Mouse (Mus musculus) embryonic facial prominence, embryonic 13.5 days (tissue): ENCODE results near the gene Schip1. TPM values are rescaled to one million over a fixed set of nuclear protein-coding genes. Genes with fewer than 3 reads are reported as not detected.

Experiments
- ATAC-seq: fragments of 200-750 bp; cut with Nextera tagmentation; 2 replicates; pipeline ENCODE4 v1.8.0; 2017; ENCODE audit warnings: low read depth; ENCODE audit not compliant: insufficient number of reproducible peaks, insufficient read depth, low FRiP score, low TSS enrichment
- H3K27ac ChIP-seq: fragments of 300-500 bp; sonication (generic); 2 replicates; pipeline ENCODE4 v1.5.1; 2015; ENCODE audit warnings: moderate library complexity, mild to moderate bottlenecking, inconsistent platforms
- H3K27me3 ChIP-seq: fragments of 300-500 bp; sonication (generic); 2 replicates; pipeline ENCODE4 v1.6.1; 2015; ENCODE audit warnings: mild to moderate bottlenecking, inconsistent platforms
- H3K36me3 ChIP-seq: fragments of 300-500 bp; sonication (generic); 2 replicates; pipeline ENCODE4 v1.6.1; 2015; ENCODE audit warnings: mild to moderate bottlenecking, inconsistent platforms
- H3K4me1 ChIP-seq: fragments of 300-500 bp; sonication (generic); 2 replicates; pipeline ENCODE4 v1.6.1; 2015; ENCODE audit warnings: inconsistent platforms
- H3K4me2 ChIP-seq: fragments of 300-500 bp; sonication (generic); 2 replicates; pipeline ENCODE4 v1.6.1; 2015; ENCODE audit warnings: moderate library complexity, mild to moderate bottlenecking, inconsistent platforms
- H3K4me3 ChIP-seq: fragments of 300-500 bp; sonication (generic); 2 replicates; pipeline ENCODE4 v1.5.1; 2015; ENCODE audit warnings: mild to moderate bottlenecking, inconsistent platforms
- H3K9ac ChIP-seq: fragments of 300-500 bp; sonication (generic); 2 replicates; pipeline ENCODE4 v1.6.1; 2015; ENCODE audit warnings: mild to moderate bottlenecking, inconsistent platforms
- H3K9me3 ChIP-seq: fragments of 300-500 bp; sonication (generic); 2 replicates; pipeline ENCODE4 v1.6.1; 2016; ENCODE audit warnings: inconsistent platforms
- WGBS: fragments of 180-500 bp; shearing (Covaris S2); methylation state at CpG from one replicate; pipeline ENCODE4 v1.1.7; 2015; ENCODE audit warnings: mixed read lengths; 5-methylcytosine and 5-hydroxymethylcytosine counted together
- polyA plus RNA-seq: library from polyadenylated mRNA; unstranded; fragments of >200 nt; fragmentation: Nextera tagmentation; extraction: Ambion mirVana; gene quantifications from 2 replicates; pipeline ENCODE4 v1.2.1, GENCODE M21; 2015

Schip1 gene
- polyA plus RNA-seq, 1 experiment from 2014 or later, result 20.5 TPM

DNA sequence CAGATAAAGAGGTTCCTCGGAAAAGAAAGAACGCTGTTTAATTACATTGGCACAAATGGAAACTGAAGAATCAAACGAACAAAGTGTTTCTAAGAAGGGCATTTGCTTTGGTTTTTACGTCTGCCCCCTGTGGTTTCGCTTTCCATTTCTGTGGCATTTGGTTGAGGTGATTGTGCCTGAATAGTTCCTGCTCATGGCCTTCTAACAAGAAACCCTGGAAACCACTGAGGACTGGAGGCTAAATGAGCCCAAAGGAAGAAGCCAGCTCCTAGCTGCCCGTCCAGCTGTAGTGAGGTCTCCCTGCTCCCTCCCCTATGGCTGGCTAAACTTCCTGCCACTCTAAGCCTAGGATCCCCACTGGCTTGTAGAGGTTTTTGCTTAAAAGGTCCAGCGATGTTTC, 573.4 kb downstream of the Schip1 start:
- no peaks in the 10 kb centered on the region for H3K4me1 ChIP-seq
- no peaks in the 10 kb centered on the region for H3K27me3 ChIP-seq
- WGBS, result 30% methylated on average over 7 of the region's 7 CpGs
- H3K9me3 ChIP-seq, result no peaks in the 10 kb centered on the region
- no peaks in the 10 kb centered on the region for H3K36me3 ChIP-seq
- no peak overlapping the region for H3K9ac ChIP-seq
- ATAC-seq, result no peak
- H3K4me3 ChIP-seq, result no peak overlapping the region
- no peak overlapping the region for H3K4me2 ChIP-seq
- H3K27ac ChIP-seq, result no peak overlapping the region

DNA sequence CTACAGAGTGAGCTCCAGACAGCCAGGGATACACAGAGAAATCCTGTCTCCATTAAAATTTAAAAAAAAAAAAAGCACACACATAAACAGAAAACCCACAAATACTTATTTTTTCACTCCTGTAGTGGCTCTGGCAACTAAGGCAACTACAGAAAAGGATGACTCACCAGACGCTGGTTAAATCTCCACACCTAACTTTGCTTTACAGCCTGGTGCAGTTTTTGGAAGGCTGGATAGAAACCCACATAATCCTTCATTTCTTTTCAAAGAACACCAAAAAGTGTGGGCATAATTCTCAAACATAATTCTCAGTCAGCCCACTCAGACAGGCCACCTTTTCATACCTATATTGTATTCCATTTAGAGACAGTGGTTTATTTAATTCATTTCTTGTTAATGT, 574.1 kb downstream of the Schip1 start:
- 78% methylated on average over 1 of the region's 1 CpGs for WGBS
- Histone ChIP-seq H3K9me3 (no peaks in the 10 kb centered on the region; the same call in 1 of the 2 replicates), H3K36me3 (no peaks in the 10 kb centered on the region), H3K4me1 (no peaks in the 10 kb centered on the region), H3K4me2 (no peak overlapping the region), H3K4me3 (no peak overlapping the region), H3K27me3 (no peaks in the 10 kb centered on the region), H3K9ac (no peak overlapping the region), H3K27ac (no peak overlapping the region)
- ATAC-seq, result no peak

DNA sequence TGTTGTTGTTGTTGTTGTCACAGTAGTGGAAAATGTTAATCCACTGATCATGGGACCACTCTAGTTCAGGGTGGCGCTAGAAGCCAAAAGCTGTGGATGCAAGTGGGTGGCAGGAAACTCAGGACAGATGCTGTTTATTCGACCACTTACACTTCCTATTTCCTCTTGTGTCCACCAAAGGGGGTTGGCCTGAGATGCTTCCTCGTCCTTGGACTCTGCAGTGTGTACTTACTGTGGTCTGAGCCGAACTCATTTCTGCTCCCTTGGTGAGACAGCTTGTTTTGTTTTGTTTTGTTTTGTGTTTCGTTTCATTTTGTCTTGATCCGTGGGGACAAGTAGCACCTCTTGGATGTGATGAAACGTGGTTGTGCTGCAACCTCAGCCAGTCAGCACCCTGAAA, 578.3 kb downstream of the Schip1 start:
- Histone ChIP-seq H3K27ac (no peak overlapping the region), H3K4me3 (no peak overlapping the region), H3K27me3 (no peaks in the 10 kb centered on the region), H3K9me3 (no peaks in the 10 kb centered on the region; the same call in 1 of the 2 replicates), H3K36me3 (no peaks in the 10 kb centered on the region), H3K9ac (no peak overlapping the region), H3K4me1 (no peaks in the 10 kb centered on the region), H3K4me2 (no peak overlapping the region)
- 84% methylated on average over 7 of the region's 7 CpGs for WGBS
- no peak for ATAC-seq

DNA sequence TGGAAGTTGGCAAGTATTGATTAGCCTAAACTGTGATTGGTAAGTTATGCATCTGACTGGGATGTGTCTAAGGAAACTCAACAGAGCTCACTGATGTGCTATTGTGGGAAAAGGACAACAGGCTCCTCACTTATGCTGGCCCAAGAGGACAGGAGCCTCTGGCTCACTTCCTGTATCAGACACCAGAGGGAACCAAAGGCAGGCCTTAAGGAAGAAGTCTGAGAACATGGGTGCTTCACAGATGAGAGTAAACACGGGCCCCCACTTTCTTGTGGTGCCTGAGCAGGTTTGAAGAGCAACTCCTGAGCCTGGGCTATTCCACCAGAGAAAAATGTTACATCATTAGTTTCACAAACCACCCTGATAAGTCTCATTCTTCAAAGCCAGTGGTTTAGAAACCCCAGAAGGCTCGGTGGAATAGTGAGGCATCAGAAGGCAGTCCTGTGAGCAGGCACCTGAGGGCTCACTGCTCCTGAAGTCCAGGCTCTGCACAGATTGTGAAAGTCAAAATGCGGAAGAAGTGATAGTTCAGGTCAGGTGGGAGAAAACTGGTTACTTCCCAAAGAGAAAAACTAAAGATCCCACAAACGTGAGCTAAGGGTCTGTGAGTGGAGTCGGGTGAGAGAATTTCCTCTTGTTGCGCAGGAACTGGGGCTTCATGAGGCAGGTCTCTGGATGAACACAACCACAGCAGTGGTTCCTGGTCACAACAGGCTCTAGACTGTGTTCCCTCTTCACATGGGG, 582.0 kb downstream of the Schip1 start:
- Histone ChIP-seq H3K9me3 (no peaks in the 10 kb centered on the region; the same call in 1 of the 2 replicates), H3K4me2 (no peak overlapping the region), H3K4me3 (no peak overlapping the region), H3K27ac (no peak overlapping the region), H3K9ac (no peak overlapping the region), H3K4me1 (no peaks in the 10 kb centered on the region), H3K36me3 (no peaks in the 10 kb centered on the region), H3K27me3 (no peaks in the 10 kb centered on the region)
- 83% methylated on average over 6 of the region's 6 CpGs for WGBS
- no peak for ATAC-seq

DNA sequence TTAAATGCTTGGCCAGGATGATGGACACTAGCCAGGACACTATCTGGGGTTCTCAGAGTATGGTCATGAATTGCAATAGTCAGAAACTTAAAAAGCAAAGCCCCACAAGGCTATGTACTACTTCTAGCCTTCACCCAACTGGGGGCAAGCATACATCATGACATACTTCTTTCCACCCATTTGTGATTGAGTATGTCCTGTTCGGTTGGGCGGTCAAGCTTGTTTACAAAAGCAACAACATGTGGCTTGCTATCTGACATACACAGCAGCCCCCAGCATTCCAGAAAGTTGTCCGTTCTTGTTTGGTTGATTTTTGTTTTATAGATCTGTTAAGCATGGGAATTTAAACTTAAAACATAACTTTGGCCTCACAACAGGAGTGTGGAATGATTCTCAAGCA, 582.7 kb downstream of the Schip1 start:
- H3K9me3 ChIP-seq, result no peaks in the 10 kb centered on the region; the same call in 1 of the 2 replicates
- no peak overlapping the region for H3K4me2 ChIP-seq
- no peaks in the 10 kb centered on the region for H3K4me1 ChIP-seq
- H3K9ac ChIP-seq, result no peak overlapping the region
- no peaks in the 10 kb centered on the region for H3K27me3 ChIP-seq
- ATAC-seq, result no peak
- no peak overlapping the region for H3K27ac ChIP-seq
- H3K4me3 ChIP-seq, result no peak overlapping the region
- no peaks in the 10 kb centered on the region for H3K36me3 ChIP-seq
- WGBS, result 90% methylated on average over 3 of the region's 3 CpGs

DNA sequence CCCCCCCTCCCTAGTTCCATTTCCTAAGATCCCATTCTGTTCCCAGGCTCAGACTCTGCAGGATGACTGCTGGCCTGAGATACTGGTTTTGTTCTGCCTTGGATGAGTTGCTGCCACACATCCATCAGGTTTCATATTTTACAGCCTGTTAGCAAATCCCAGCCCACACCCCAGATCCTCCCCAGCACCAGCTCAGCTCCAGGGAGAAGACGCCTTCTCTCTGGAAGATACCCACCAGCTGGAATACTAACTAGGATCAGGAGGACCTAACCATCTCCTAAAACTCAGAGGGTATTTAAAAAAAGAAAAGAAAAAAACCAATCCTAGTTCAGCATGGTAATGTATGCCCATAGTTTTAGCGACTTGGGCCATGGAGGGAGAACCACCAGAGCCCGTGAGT, 585.6 kb downstream of the Schip1 start:
- no peaks in the 10 kb centered on the region for H3K4me1 ChIP-seq
- no peak for ATAC-seq
- H3K9ac ChIP-seq, result no peak overlapping the region
- H3K27ac ChIP-seq, result no peak overlapping the region
- H3K9me3 ChIP-seq, result no peaks in the 10 kb centered on the region
- H3K36me3 ChIP-seq, result no peaks in the 10 kb centered on the region
- no peak overlapping the region for H3K4me3 ChIP-seq
- H3K4me2 ChIP-seq, result no peak overlapping the region
- 93% methylated on average over 3 of the region's 3 CpGs for WGBS
- H3K27me3 ChIP-seq, result no peaks in the 10 kb centered on the region

DNA sequence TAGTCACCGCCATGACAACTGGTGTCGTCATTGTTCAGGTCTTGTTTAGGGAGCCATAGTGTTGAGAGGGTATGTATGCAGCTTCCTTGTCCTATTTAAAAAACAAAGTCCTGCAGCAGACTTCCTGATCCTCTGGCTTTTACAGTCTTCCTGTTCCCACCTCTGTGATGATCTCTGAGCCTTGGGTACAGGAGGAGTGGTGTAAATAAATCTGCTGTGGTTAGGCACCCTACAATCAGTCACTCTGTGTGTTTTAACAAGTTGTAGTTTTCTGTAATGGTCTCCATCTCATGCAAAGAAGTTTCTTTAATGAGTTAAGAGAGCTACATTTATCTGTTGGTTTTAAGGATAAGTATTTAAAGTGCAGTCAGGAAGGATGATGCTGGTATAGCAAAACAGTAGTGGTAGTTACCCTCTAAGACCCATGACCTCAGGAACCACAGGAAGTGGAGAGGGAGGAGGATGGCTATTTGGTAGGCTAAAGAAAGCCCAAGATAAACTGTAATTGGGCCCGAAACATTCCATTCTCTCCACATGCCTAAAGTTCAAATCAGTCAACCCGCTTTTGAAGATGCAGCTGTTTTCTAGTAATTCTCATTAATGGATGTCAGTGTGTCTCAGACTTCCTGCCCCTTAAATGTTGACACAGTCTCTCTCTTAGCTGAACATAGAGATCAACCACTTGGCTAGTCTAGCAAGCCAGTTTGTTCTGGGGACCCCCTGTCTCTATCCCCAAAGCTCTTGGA, 592.2 kb downstream of the Schip1 start:
- Histone ChIP-seq H3K27ac (no peak overlapping the region), H3K9me3 (no peaks in the 10 kb centered on the region), H3K4me3 (no peak overlapping the region), H3K4me1 (no peaks in the 10 kb centered on the region), H3K36me3 (no peaks in the 10 kb centered on the region), H3K9ac (no peak overlapping the region), H3K27me3 (no peaks in the 10 kb centered on the region), H3K4me2 (no peak overlapping the region)
- 76% methylated on average over 4 of the region's 4 CpGs for WGBS
- ATAC-seq, result no peak

DNA sequence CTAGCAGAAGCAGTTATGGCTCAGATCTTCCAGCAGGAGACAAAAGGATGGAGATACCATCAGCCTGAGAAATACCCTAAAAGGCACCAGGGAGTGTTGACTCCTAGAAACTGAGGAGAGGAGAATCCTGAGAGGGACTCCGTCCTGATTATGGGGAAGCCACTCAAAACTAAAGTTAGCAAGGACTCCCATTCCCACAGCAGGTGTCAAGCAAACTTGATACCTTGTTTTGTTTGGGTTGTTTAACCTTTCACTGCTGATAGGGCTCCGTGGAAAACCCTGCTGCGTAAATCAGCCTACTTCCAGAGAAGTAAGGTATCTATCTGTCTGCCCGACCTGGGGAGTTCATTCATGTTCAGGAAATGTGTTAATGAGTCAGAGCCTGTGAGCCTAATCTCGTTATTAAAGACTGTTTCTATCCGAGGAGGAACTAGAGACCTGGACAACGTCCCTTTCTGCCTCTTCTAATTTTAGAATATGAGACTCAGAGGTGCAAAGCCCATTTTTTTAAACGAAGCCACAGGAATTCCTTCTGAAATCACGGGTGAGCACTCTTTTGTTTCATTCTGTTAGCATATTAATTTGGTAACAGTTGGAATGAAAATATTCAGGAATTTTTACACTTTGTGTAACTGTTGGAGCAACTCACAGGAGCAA, 593.1 kb downstream of the Schip1 start:
- Histone ChIP-seq H3K27me3 (no peaks in the 10 kb centered on the region), H3K4me1 (no peaks in the 10 kb centered on the region), H3K9me3 (no peaks in the 10 kb centered on the region), H3K9ac (no peak overlapping the region), H3K4me2 (no peak overlapping the region), H3K36me3 (no peaks in the 10 kb centered on the region), H3K27ac (no peak overlapping the region), H3K4me3 (no peak overlapping the region)
- ATAC-seq, result no peak
- WGBS, result 33% methylated on average over 9 of the region's 9 CpGs

DNA sequence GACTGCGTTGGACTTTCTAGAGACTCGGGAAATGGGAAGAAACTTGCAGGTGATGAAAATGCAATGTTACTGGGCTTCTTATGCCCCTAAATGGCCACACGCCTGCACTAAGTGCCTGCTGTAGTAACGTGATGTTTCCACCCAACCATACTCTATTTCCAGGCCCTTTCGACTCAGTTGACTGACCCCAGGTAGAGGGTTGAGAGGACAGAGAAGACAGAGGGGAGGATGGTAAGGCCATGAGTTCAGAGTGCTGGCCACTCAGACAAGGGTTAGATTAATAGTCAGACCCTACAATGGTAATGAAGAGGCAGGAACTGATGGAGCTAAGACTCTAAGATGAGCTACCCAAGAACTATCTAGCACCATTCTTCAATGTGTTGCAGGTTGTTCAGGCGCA, 595.4 kb downstream of the Schip1 start:
- no peaks in the 10 kb centered on the region for H3K9me3 ChIP-seq
- H3K4me1 ChIP-seq, result no peaks in the 10 kb centered on the region
- no peaks in the 10 kb centered on the region for H3K36me3 ChIP-seq
- WGBS, result 96% methylated on average over 6 of the region's 6 CpGs
- ATAC-seq, result no peak
- H3K4me3 ChIP-seq, result no peak overlapping the region
- no peak overlapping the region for H3K9ac ChIP-seq
- no peak overlapping the region for H3K27ac ChIP-seq
- no peaks in the 10 kb centered on the region for H3K27me3 ChIP-seq
- no peak overlapping the region for H3K4me2 ChIP-seq

DNA sequence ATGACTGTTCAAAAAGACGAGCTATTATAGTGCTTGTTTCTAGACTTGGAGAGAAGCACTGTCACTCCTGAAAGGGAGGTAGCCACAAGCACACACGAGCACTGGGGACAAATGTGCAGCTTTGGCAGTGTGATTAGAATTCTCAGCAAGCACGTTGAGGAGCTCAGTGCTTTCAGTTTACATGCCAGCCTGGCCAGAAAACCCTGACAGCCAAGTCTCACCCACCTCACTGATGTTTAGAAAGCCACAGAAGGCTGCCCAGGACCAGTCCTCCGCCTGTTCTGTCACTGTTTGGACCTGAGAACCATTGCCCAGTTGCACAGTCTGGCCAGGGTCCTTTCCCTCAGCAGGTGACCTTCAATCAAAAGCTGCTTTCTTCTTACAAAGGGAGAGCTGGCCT, 595.9 kb downstream of the Schip1 start:
- no peak for ATAC-seq
- H3K9ac ChIP-seq, result no peak overlapping the region
- H3K4me3 ChIP-seq, result no peak overlapping the region
- no peaks in the 10 kb centered on the region for H3K9me3 ChIP-seq
- H3K27ac ChIP-seq, result no peak overlapping the region
- no peaks in the 10 kb centered on the region for H3K36me3 ChIP-seq
- H3K4me1 ChIP-seq, result no peaks in the 10 kb centered on the region
- WGBS, result 75% methylated on average over 4 of the region's 4 CpGs
- no peak overlapping the region for H3K4me2 ChIP-seq
- H3K27me3 ChIP-seq, result no peaks in the 10 kb centered on the region

DNA sequence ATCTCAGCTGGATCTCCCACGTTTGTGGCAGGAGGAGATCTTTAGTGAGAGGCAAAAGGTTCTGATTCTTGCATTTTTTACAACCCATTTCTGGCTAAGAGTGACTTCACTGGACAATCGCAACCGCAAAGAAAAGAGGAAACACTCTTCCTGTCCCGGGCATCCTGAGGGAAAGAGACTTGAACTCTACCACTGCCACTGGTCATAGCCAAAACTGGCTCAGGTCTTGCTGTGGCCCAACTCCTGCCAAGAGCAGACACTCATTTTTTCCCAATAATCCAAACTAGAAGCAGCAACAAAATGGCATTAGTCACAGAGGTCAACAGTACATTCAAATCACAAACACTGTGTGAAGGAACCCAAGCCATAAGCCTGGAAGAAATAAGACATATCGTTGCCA, 597.8 kb downstream of the Schip1 start:
- Histone ChIP-seq H3K27me3 (no peaks in the 10 kb centered on the region), H3K36me3 (no peaks in the 10 kb centered on the region), H3K9me3 (no peaks in the 10 kb centered on the region), H3K27ac (no peak overlapping the region), H3K4me3 (no peak overlapping the region), H3K9ac (no peak overlapping the region), H3K4me2 (no peak overlapping the region), H3K4me1 (no peaks in the 10 kb centered on the region)
- 82% methylated on average over 5 of the region's 5 CpGs for WGBS
- ATAC-seq, result no peak

DNA sequence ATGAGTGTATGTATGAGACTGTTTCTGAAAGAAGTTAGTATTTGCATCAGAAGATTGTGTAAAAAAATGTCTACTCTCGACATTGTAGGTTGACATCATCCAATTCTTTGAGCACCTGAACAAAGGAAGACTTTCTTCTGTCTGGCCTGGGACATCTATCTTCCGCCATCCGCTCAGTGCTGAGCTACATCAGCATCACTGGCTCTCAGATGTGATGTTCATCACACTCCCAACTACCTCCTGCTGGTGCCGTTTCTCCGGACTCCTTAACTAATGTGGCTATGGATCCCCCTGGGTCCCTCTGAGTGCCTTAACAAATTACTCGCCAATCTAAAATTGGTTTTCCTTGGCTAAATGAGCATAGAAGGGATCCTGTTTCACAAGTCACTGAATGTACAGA, 599.7 kb downstream of the Schip1 start:
- Histone ChIP-seq H3K9me3 (no peaks in the 10 kb centered on the region), H3K4me3 (no peak overlapping the region), H3K36me3 (no peaks in the 10 kb centered on the region), H3K27ac (no peak overlapping the region), H3K4me2 (no peak overlapping the region), H3K9ac (no peak overlapping the region), H3K27me3 (no peaks in the 10 kb centered on the region), H3K4me1 (no peaks in the 10 kb centered on the region)
- ATAC-seq, result no peak
- 67% methylated on average over 6 of the region's 6 CpGs for WGBS
